Mouse (Mus musculus) forebrain, embryonic 12.5 days (tissue): ENCODE measurements at regions not wholly inside any gene's neighbourhood (a gene's known extent, or its start where the extent isn't known, plus 50 kb on each side); places are given as distances from the start of the nearest gene placed in this dataset.

Source experiments
- ATAC-seq: fragments of 200-750 bp; cut with Nextera tagmentation; 2 replicates; pipeline ENCODE4 v1.8.0; 2017; ENCODE audit warnings: moderate TSS enrichment; ENCODE audit not compliant: low FRiP score
- H3K27ac ChIP-seq: fragments of 300-500 bp; sonication (generic); 2 replicates; pipeline ENCODE4 v1.5.1; 2016; ENCODE audit warnings: mild to moderate bottlenecking
- H3K27me3 ChIP-seq: fragments of 300-500 bp; sonication (generic); 2 replicates; pipeline ENCODE4 v1.6.1; 2016; ENCODE audit warnings: mild to moderate bottlenecking
- H3K36me3 ChIP-seq: fragments of 300-500 bp; sonication (generic); replicated peaks from 2 replicates; pipeline ENCODE4 v1.6.1; 2016; ENCODE audit warnings: mild to moderate bottlenecking
- H3K4me1 ChIP-seq: fragments of 300-500 bp; sonication (generic); 2 replicates; pipeline ENCODE4 v1.6.1; 2016
- H3K4me2 ChIP-seq: fragments of 300-500 bp; sonication (generic); 2 replicates; pipeline ENCODE4 v1.6.1; 2016; ENCODE audit warnings: mild to moderate bottlenecking, moderate library complexity
- H3K4me3 ChIP-seq: fragments of 300-500 bp; sonication (generic); replicated peaks from 2 replicates; pipeline ENCODE4 v1.5.1; 2016; ENCODE audit warnings: mild to moderate bottlenecking
- H3K9ac ChIP-seq: fragments of 300-500 bp; sonication (generic); 2 replicates; pipeline ENCODE4 v1.6.1; 2016; ENCODE audit warnings: mild to moderate bottlenecking
- H3K9me3 ChIP-seq: fragments of 300-500 bp; sonication (generic); 2 replicates; pipeline ENCODE4 v1.6.1; 2016
- WGBS: fragments of 180-500 bp; shearing (Covaris S2); methylation state at CpG from one replicate; pipeline ENCODE4 v1.1.7; 2016; 5-methylcytosine and 5-hydroxymethylcytosine counted together

DNA sequence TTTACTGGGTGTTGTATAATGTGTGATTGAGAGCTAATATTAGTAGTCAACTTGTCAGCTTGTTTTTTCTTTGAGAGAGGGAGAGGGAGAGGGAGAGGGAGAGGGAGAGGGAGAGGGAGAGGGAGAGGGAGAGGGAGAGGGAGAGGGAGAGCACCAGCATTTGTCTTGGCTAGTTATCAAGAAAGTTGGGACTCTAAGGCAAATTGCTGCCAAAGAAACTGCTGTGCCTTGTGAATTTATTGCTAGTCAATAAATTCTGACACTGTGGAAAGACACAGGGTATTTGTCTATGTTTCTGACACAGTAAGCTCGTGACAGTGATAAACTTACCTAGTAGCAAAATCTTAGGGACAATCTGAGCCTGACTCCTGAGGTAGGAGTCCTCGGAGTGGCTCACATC, 61.2 kb upstream of the Gm10260 start:
- Histone ChIP-seq H3K36me3 (no peaks in the 10 kb centered on the region), H3K4me3 (no peak overlapping the region), H3K27me3 (no peaks in the 10 kb centered on the region), H3K27ac (no peak overlapping the region), H3K9me3 (no peaks in the 10 kb centered on the region), H3K4me2 (no peak overlapping the region), H3K4me1 (peaks cover 36% of the 10 kb centered on the region), H3K9ac (no peak overlapping the region)
- WGBS: 74% methylated on average over 2 of the region's 2 CpGs
- no peak for ATAC-seq

DNA sequence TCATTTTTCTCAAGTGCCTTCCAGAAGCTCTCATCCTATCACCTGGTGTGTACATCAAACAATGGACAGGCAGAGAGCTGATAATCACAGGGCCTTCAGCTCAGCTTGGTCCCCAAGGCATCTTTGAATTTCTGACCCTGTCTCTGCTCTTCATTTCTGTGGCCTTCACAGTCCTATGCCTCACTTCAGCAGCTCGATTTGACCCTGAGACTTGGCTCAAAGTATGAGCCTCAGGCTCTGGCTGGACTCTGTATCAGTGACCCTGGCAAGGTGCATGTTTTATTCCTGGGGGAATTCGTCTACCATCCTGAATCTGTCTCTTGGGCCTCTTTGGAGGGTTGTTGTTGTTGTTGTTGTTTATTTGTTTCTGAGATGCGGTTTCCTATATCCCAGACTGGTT, 60.6 kb upstream of the Gm10260 start:
- H3K9ac ChIP-seq: no peak overlapping the region
- peaks cover 30% of the 10 kb centered on the region for H3K4me1 ChIP-seq
- WGBS: 85% methylated on average over 3 of the region's 3 CpGs
- no peaks in the 10 kb centered on the region for H3K36me3 ChIP-seq
- ATAC-seq: no peak
- H3K4me3 ChIP-seq: no peak overlapping the region
- no peak overlapping the region for H3K4me2 ChIP-seq
- no peak overlapping the region for H3K27ac ChIP-seq
- H3K27me3 ChIP-seq: no peaks in the 10 kb centered on the region
- no peaks in the 10 kb centered on the region for H3K9me3 ChIP-seq

DNA sequence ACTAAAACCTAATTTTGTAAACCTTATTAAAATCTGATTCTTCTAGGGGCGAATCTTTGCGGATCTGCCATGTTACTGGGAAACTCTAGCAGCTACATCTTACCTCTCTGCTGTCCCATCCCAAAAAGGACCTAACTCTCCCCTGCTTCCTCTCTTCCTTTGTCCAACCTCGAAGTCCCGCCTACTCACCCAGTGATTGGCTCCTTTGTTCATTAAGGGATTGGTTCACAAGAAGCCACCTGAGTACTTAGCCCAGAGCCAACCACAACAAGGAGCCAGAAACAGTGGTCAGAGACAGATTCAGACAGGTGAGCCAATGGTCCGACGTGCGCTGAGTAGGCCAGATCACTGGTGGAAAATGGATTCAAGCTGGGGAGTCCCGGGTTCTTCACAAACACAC, 60.0 kb upstream of the Gm10260 start:
- H3K9me3 ChIP-seq: no peaks in the 10 kb centered on the region
- H3K9ac ChIP-seq: no peak overlapping the region
- H3K27ac ChIP-seq: no peak overlapping the region
- H3K4me2 ChIP-seq: no peak overlapping the region
- ATAC-seq: no peak
- H3K36me3 ChIP-seq: no peaks in the 10 kb centered on the region
- H3K4me1 ChIP-seq: peaks cover 24% of the 10 kb centered on the region
- 96% methylated on average over 8 of the region's 8 CpGs for WGBS
- no peak overlapping the region for H3K4me3 ChIP-seq
- no peaks in the 10 kb centered on the region for H3K27me3 ChIP-seq

DNA sequence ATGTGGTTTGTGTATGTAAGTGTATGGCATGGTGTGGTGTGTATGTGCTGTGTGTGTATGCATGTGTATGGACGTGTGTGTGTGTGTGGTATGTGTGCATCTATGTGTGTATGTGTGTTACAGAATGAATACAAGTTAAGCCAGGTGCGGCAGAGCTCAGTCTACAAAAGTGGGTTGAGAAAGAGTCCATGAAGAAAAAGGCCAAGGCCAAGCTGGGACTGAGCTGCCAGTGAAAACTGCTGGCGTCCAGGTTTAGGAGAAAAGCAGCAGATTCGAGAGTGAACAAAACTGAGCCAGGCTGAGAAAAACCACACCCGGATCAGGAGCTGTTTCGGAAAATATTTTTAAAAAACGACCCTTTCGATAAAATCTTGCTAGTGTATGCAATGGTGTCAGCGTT, 58.6 kb upstream of the Gm10260 start:
- peaks cover 3% of the 10 kb centered on the region; the same call in 1 of the 2 replicates for H3K27me3 ChIP-seq
- no peak overlapping the region for H3K4me2 ChIP-seq
- no peaks in the 10 kb centered on the region for H3K36me3 ChIP-seq
- no peak overlapping the region for H3K4me3 ChIP-seq
- no peak for ATAC-seq
- no peak overlapping the region for H3K27ac ChIP-seq
- WGBS: 88% methylated on average over 9 of the region's 9 CpGs
- peaks cover 11% of the 10 kb centered on the region for H3K4me1 ChIP-seq
- no peaks in the 10 kb centered on the region for H3K9me3 ChIP-seq
- no peak overlapping the region for H3K9ac ChIP-seq

DNA sequence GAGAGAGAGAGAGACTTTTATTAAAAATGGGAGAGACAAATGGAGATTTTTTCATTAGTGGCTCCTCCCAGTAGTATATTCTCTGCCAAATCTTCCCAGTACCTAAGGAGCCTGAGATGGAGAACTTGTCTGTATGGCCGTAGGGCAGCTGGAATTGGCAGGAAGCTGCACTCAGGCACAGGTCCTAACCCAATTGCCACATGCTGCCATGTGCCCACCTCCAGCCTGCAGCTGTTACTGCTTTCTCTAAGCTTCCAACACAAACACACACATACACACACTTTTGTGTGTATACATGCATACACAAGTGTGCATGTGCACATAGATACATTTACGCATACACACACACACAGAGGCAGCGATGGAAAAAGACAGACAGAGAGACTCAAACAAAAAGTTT, 56.5 kb upstream of the Gm10260 start:
- no peak overlapping the region for H3K4me3 ChIP-seq
- no peaks in the 10 kb centered on the region for H3K9me3 ChIP-seq
- no peak for ATAC-seq
- 91% methylated on average over 3 of the region's 3 CpGs for WGBS
- no peak overlapping the region for H3K27ac ChIP-seq
- H3K9ac ChIP-seq: no peak overlapping the region
- H3K4me2 ChIP-seq: no peak overlapping the region
- H3K4me1 ChIP-seq: peaks cover under 1% of the 10 kb centered on the region; the same call in 1 of the 2 replicates
- peaks cover 3% of the 10 kb centered on the region; the same call in 1 of the 2 replicates for H3K27me3 ChIP-seq
- H3K36me3 ChIP-seq: no peaks in the 10 kb centered on the region
